Mouse (Mus musculus) c-Kit-positive CD71-positive TER-119-positive erythroid progenitor cells, embryonic 14.5 days (primary cell): ENCODE data around the gene Gm21767.
"Not testable (repeated sequence)": the region's sequence is repeated elsewhere in the genome, so short reads cannot be mapped to it uniquely, and the experiment has no call there.

ENCODE experiments used
- DNase-seq: peaks from one replicate; pipeline ENCODE4 v3.0.0-alpha.2; 2013; ENCODE audit warnings: low spot score

Gene Gm21767

GRCm38 (mm10) chrY:13941438-13941837 is at the start of gene Gm21767:
Gene Gm21767 (plus strand): TSS chrY:13941738.
- not testable (repeated sequence) for DNase-seq
